Mouse (Mus musculus): ENCODE data around the gene Aloxe3.
A peak's percentile ranks its signal among the peaks of the same experiment; 100 is the strongest.

Aloxe3 gene

GRCm38 (mm10) chr11:69180120-69180519 lies 54.4 kb downstream of the Aloxe3 start:
- no peak for DNase-seq (ENCODE audit: low read depth)

GRCm38 (mm10) chr11:69185031-69185430 lies 59.3 kb downstream of the Aloxe3 start:
- no peak for DNase-seq (ENCODE audit: low read depth)

DNA sequence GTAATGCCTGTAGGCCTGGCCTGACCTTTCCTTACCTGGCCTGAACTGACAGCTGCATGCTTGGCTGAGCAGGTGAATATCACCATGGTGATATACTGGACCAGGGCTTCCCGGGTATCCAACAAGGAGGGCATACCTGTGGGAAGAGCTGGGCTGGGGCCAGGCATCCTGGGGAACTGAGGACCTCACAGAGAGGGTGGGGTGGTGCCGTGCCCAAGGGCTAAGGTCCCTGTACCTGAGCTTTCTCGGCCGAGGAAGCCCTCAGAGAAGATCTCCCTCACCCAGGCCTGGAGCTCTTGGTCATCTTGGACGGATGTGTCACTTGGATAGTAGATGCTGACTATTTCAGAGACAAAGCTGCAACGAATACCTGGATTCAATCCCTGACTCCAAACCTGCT lies 60.2 kb downstream of the Aloxe3 start:
- DNase-seq (ENCODE audit: low read depth), result no peak

- DNase-seq (ENCODE audit: low read depth), result peak; percentile 17
Measured at GRCm38 (mm10) chr11:69192840-69193239, 67.1 kb downstream of the Aloxe3 start.

GRCm38 (mm10) chr11:69196766-69197165 lies 71.1 kb downstream of the Aloxe3 start:
- no peak for DNase-seq (ENCODE audit: low read depth)

GRCm38 (mm10) chr11:69197194-69197593 lies 71.5 kb downstream of the Aloxe3 start:
- no peak for DNase-seq (ENCODE audit: low read depth)

- no peak for DNase-seq (ENCODE audit: low read depth)
Measured at GRCm38 (mm10) chr11:69197743-69198142, 72.0 kb downstream of the Aloxe3 start, which contains the start of gene Alox8. TSS of gene Alox8 (minus strand) at chr11:69197843.
